Mouse (Mus musculus): ENCODE measurements at regions not wholly inside any gene's neighbourhood (a gene's known extent, or its start where the extent isn't known, plus 50 kb on each side); places are given as distances from the start of the nearest gene placed in this dataset.

GRCm38 (mm10) chr4:87667556-87668154, 365.5 kb downstream of the Mllt3 start:
- no peak for DNase-seq (ENCODE audit: low spot score in 2 of 2)

- no peak for DNase-seq (ENCODE audit: low spot score in 2 of 2)
Observed at GRCm38 (mm10) chr4:87665149-87665548, 368.0 kb downstream of the Mllt3 start.

- no peak for DNase-seq (ENCODE audit: low spot score in 2 of 2)
Observed at GRCm38 (mm10) chr4:87662876-87663275, 370.3 kb downstream of the Mllt3 start.

- no peak for DNase-seq (ENCODE audit: low spot score in 2 of 2)
Observed at GRCm38 (mm10) chr4:87658316-87658715, 374.8 kb downstream of the Mllt3 start.

GRCm38 (mm10) chr4:87657855-87658254, 375.3 kb downstream of the Mllt3 start:
- DNase-seq (ENCODE audit: low spot score in 2 of 2): no peak

- DNase-seq (ENCODE audit: low spot score in 2 of 2): no peak
Observed at GRCm38 (mm10) chr4:87653440-87654165, 379.6 kb downstream of the Mllt3 start.

GRCm38 (mm10) chr4:87652314-87652934, 380.7 kb downstream of the Mllt3 start:
- DNase-seq (ENCODE audit: low spot score in 2 of 2): no peak

GRCm38 (mm10) chr4:87651275-87651674, 381.9 kb downstream of the Mllt3 start:
- no peak for DNase-seq (ENCODE audit: low spot score in 2 of 2)

GRCm38 (mm10) chr4:87650837-87651236, 382.3 kb downstream of the Mllt3 start:
- no peak for DNase-seq (ENCODE audit: low spot score in 2 of 2)

- DNase-seq (ENCODE audit: low spot score in 2 of 2): no peak
Observed at GRCm38 (mm10) chr4:87650393-87650792, 382.8 kb downstream of the Mllt3 start.

GRCm38 (mm10) chr4:87648919-87649318, 384.2 kb downstream of the Mllt3 start:
- no peak for DNase-seq (ENCODE audit: low spot score in 2 of 2)

GRCm38 (mm10) chr4:87647932-87648911, 384.9 kb downstream of the Mllt3 start:
- DNase-seq (ENCODE audit: low spot score in 2 of 2): peak in 1 of 2 experiments; percentile 9

GRCm38 (mm10) chr4:87642002-87642401, 391.2 kb downstream of the Mllt3 start:
- no peak for DNase-seq (ENCODE audit: low spot score in 2 of 2)

GRCm38 (mm10) chr4:87641551-87641950, 391.6 kb downstream of the Mllt3 start:
- no peak for DNase-seq (ENCODE audit: low spot score in 2 of 2)

GRCm38 (mm10) chr4:87638380-87638646, 394.9 kb downstream of the Mllt3 start:
- DNase-seq (ENCODE audit: low spot score in 2 of 2): no peak

- no peak for DNase-seq (ENCODE audit: low spot score in 2 of 2)
Observed at GRCm38 (mm10) chr4:87637629-87638379, 395.4 kb downstream of the Mllt3 start.

- DNase-seq (ENCODE audit: low spot score in 2 of 2): no peak
Observed at GRCm38 (mm10) chr4:87611116-87611515, 380.8 kb upstream of the Slc24a2 start.

- DNase-seq (ENCODE audit: low spot score in 2 of 2): no peak
Observed at GRCm38 (mm10) chr4:87593644-87594043, 363.4 kb upstream of the Slc24a2 start.

GRCm38 (mm10) chr4:87590797-87591196, 360.5 kb upstream of the Slc24a2 start:
- DNase-seq (ENCODE audit: low spot score in 2 of 2): no peak

- DNase-seq (ENCODE audit: low spot score in 2 of 2): no peak
Observed at GRCm38 (mm10) chr4:87578164-87578563, 347.9 kb upstream of the Slc24a2 start.

- DNase-seq (ENCODE audit: low spot score in 2 of 2): no peak
Observed at GRCm38 (mm10) chr4:87570950-87571349, 340.7 kb upstream of the Slc24a2 start.

Data from frontal cortex, postnatal 14 days (tissue).